Mouse (Mus musculus) heart, embryonic 15.5 days (tissue): ENCODE measurements at regions not wholly inside any gene's neighbourhood (a gene's known extent, or its start where the extent isn't known, plus 50 kb on each side); places are given as distances from the start of the nearest gene placed in this dataset.

ENCODE experiments used
- ATAC-seq: fragments of 200-750 bp; cut with Nextera tagmentation; replicated peaks from 2 replicates; pipeline ENCODE4 v1.8.0; 2017; ENCODE audit warnings: low read depth, moderate TSS enrichment; ENCODE audit not compliant: insufficient number of reproducible peaks, insufficient read depth, low FRiP score
- H3K27ac ChIP-seq: fragments of 300-500 bp; sonication (generic); 2 replicates; pipeline ENCODE4 v1.5.1; 2015; ENCODE audit warnings: mild to moderate bottlenecking, inconsistent platforms
- H3K27me3 ChIP-seq: fragments of 300-500 bp; sonication (generic); 2 replicates; pipeline ENCODE4 v1.6.1; 2015; ENCODE audit warnings: inconsistent platforms
- H3K36me3 ChIP-seq: fragments of 300-500 bp; sonication (generic); 2 replicates; pipeline ENCODE4 v1.6.1; 2015; ENCODE audit warnings: mild to moderate bottlenecking, inconsistent platforms
- H3K4me1 ChIP-seq: fragments of 300-500 bp; sonication (generic); replicated peaks from 2 replicates; pipeline ENCODE4 v1.6.1; 2015; ENCODE audit warnings: inconsistent platforms
- H3K4me2 ChIP-seq: fragments of 300-500 bp; sonication (generic); 2 replicates; pipeline ENCODE4 v1.6.1; 2015; ENCODE audit warnings: inconsistent platforms, mild to moderate bottlenecking, moderate library complexity
- H3K4me3 ChIP-seq: fragments of 300-500 bp; sonication (generic); 2 replicates; pipeline ENCODE4 v1.5.1; 2015; ENCODE audit warnings: mild to moderate bottlenecking, inconsistent platforms
- H3K9ac ChIP-seq: fragments of 300-500 bp; sonication (generic); 2 replicates; pipeline ENCODE4 v1.6.1; 2015; ENCODE audit warnings: mild to moderate bottlenecking, inconsistent platforms
- H3K9me3 ChIP-seq: fragments of 300-500 bp; sonication (generic); replicated peaks from 2 replicates; pipeline ENCODE4 v1.6.1; 2016; ENCODE audit warnings: inconsistent platforms
- WGBS: fragments of 180-500 bp; shearing (Covaris S2); methylation state at CpG from one replicate; pipeline ENCODE4 v1.1.7; 2015; ENCODE audit warnings: mixed read lengths; 5-methylcytosine and 5-hydroxymethylcytosine counted together

GRCm38 (mm10) chr13:40469162-40469561, 107.9 kb upstream of the Ofcc1 start:
- Histone ChIP-seq H3K27me3 (no peaks in the 10 kb centered on the region), H3K4me1 (no peaks in the 10 kb centered on the region), H3K4me2 (no peak overlapping the region), H3K9me3 (no peaks in the 10 kb centered on the region), H3K9ac (no peak overlapping the region), H3K27ac (no peak overlapping the region), H3K36me3 (no peaks in the 10 kb centered on the region), H3K4me3 (no peak overlapping the region)
- ATAC-seq: no peak
- WGBS: 88% methylated on average over 7 of the region's 7 CpGs

- no peaks in the 10 kb centered on the region for H3K36me3 ChIP-seq
- no peak overlapping the region for H3K4me2 ChIP-seq
- H3K27ac ChIP-seq: no peak overlapping the region
- no peak overlapping the region for H3K4me3 ChIP-seq
- H3K4me1 ChIP-seq: no peaks in the 10 kb centered on the region
- H3K9me3 ChIP-seq: no peaks in the 10 kb centered on the region
- H3K9ac ChIP-seq: no peak overlapping the region
- 79% methylated on average over 2 of the region's 2 CpGs for WGBS
- H3K27me3 ChIP-seq: no peaks in the 10 kb centered on the region
- ATAC-seq: no peak
These were observed 92.1 kb upstream of the Ofcc1 start for GRCm38 (mm10) chr13:40453360-40453759.

- no peak for ATAC-seq
- H3K4me3 ChIP-seq: no peak overlapping the region
- WGBS: 75% methylated on average over 8 of the region's 8 CpGs
These were observed 68.6 kb upstream of the Ofcc1 start for GRCm38 (mm10) chr13:40429831-40430230.

GRCm38 (mm10) chr13:40423051-40423450, 61.8 kb upstream of the Ofcc1 start:
- H3K27me3 ChIP-seq: no peaks in the 10 kb centered on the region
- WGBS: 79% methylated on average over 3 of the region's 3 CpGs
- H3K36me3 ChIP-seq: no peaks in the 10 kb centered on the region
- H3K9me3 ChIP-seq: no peaks in the 10 kb centered on the region
- H3K9ac ChIP-seq: no peak overlapping the region
- no peak overlapping the region for H3K27ac ChIP-seq
- no peak for ATAC-seq
- H3K4me3 ChIP-seq: no peak overlapping the region
- H3K4me2 ChIP-seq: no peak overlapping the region
- no peaks in the 10 kb centered on the region for H3K4me1 ChIP-seq

More at GRCm38 (mm10) chr13:40429831-40430230, 68.6 kb upstream of the Ofcc1 start:
- H3K9ac ChIP-seq: no peak overlapping the region
- no peak overlapping the region for H3K4me2 ChIP-seq
- no peak overlapping the region for H3K27ac ChIP-seq
- H3K4me1 ChIP-seq: no peaks in the 10 kb centered on the region
- H3K27me3 ChIP-seq: no peaks in the 10 kb centered on the region
- no peaks in the 10 kb centered on the region for H3K9me3 ChIP-seq
- H3K36me3 ChIP-seq: no peaks in the 10 kb centered on the region

GRCm38 (mm10) chr13:40417856-40418255, 56.6 kb upstream of the Ofcc1 start:
- Histone ChIP-seq H3K36me3 (no peaks in the 10 kb centered on the region), H3K9me3 (no peaks in the 10 kb centered on the region), H3K4me1 (no peaks in the 10 kb centered on the region), H3K9ac (no peak overlapping the region), H3K4me3 (no peak overlapping the region), H3K27me3 (no peaks in the 10 kb centered on the region), H3K4me2 (no peak overlapping the region), H3K27ac (no peak overlapping the region)
- 77% methylated on average over 3 of the region's 3 CpGs for WGBS
- no peak for ATAC-seq

GRCm38 (mm10) chr13:40413074-40413473, 51.8 kb upstream of the Ofcc1 start:
- no peak for ATAC-seq
- H3K36me3 ChIP-seq: no peaks in the 10 kb centered on the region
- no peak overlapping the region for H3K9ac ChIP-seq
- H3K9me3 ChIP-seq: no peaks in the 10 kb centered on the region
- H3K27ac ChIP-seq: no peak overlapping the region
- 84% methylated on average over 11 of the region's 11 CpGs for WGBS
- H3K4me1 ChIP-seq: no peaks in the 10 kb centered on the region
- no peak overlapping the region for H3K4me3 ChIP-seq
- no peaks in the 10 kb centered on the region for H3K27me3 ChIP-seq
- no peak overlapping the region for H3K4me2 ChIP-seq
